Mouse (Mus musculus): ENCODE measurements around the gene Bax. TPM values are rescaled to one million over a fixed set of nuclear protein-coding genes. Genes with fewer than 3 reads are reported as not detected.
A peak's percentile ranks its signal among the peaks of the same experiment; 100 is the strongest.

Gene Bax
- 193 and 206 TPM in 2 replicates for polyA plus RNA-seq (2014; fragmentation: Nextera tagmentation; extraction: Ambion mirVana)

- WGBS = 0% methylated on average over 50 of the region's 58 CpGs
- Histone ChIP-seq H3K4me3 (ENCODE audit: low read depth, low read length) (peak within 1 kb of the TSS; percentile 93), H3K27me3 (ENCODE audit: control insufficient read depth, insufficient read depth, low read length) (no peaks in the 10 kb centered on the region), H3K36me3 (ENCODE audit: control insufficient read depth, insufficient read depth, low read length) (peaks cover 3% of the 10 kb centered on the region; the same call in 1 of the 2 replicates), H3K4me2 (ENCODE audit: low read depth) (peak within 1 kb of the TSS; percentile 93), H3K9me3 (ENCODE audit: control insufficient read depth, low read length) (no peaks in the 10 kb centered on the region), H3K9ac (ENCODE audit: low read length) (peak within 1 kb of the TSS; percentile 84), H3K4me1 (ENCODE audit: control insufficient read depth, insufficient read depth, low read length) (peaks cover 9% of the 10 kb centered on the region), H3K27ac (ENCODE audit: low read depth, low read length) (peak within 1 kb of the TSS; percentile 64)
- ATAC-seq (ENCODE audit: insufficient read depth, low FRiP score, low TSS enrichment) = peak; percentile 65
- peak; percentile 96 for DNase-seq (ENCODE audit: low spot score)
Measured at GRCm38 (mm10) chr7:45466283-45467089, at the start of gene Bax. Bax (minus strand) TSS chr7:45466898.

- H3K4me1 ChIP-seq (ENCODE audit: control insufficient read depth, insufficient read depth, low read length) = no peaks in the 10 kb centered on the region
- no peak overlapping the region for H3K9ac ChIP-seq (ENCODE audit: low read length)
- no peak overlapping the region for H3K27ac ChIP-seq (ENCODE audit: low read depth, low read length)
- DNase-seq (ENCODE audit: low spot score) (no peak), ATAC-seq (ENCODE audit: insufficient read depth, low FRiP score, low TSS enrichment) (no peak)
- no peak overlapping the region for H3K4me3 ChIP-seq (ENCODE audit: low read depth, low read length)
- H3K36me3 ChIP-seq (ENCODE audit: control insufficient read depth, insufficient read depth, low read length) = no peaks in the 10 kb centered on the region
- H3K27me3 ChIP-seq (ENCODE audit: control insufficient read depth, insufficient read depth, low read length) = no peaks in the 10 kb centered on the region
- H3K4me2 ChIP-seq (ENCODE audit: low read depth) = 0 out of 2 replicates have a peak overlapping the region, but pooled peaks have one; percentile 7
- 26% methylated on average over 16 of the region's 16 CpGs for WGBS
- no peaks in the 10 kb centered on the region for H3K9me3 ChIP-seq (ENCODE audit: control insufficient read depth, low read length)
Measured at GRCm38 (mm10) chr7:45515436-45515835, 48.7 kb upstream of the Bax start.

- no peak for ATAC-seq (ENCODE audit: insufficient read depth, low FRiP score, low TSS enrichment)
- H3K27me3 ChIP-seq (ENCODE audit: control insufficient read depth, insufficient read depth, low read length) = no peaks in the 10 kb centered on the region
- H3K36me3 ChIP-seq (ENCODE audit: control insufficient read depth, insufficient read depth, low read length) = no peaks in the 10 kb centered on the region
- H3K4me2 ChIP-seq (ENCODE audit: low read depth) = no peak overlapping the region
- H3K4me3 ChIP-seq (ENCODE audit: low read depth, low read length) = no peak overlapping the region
- no peaks in the 10 kb centered on the region for H3K9me3 ChIP-seq (ENCODE audit: control insufficient read depth, low read length)
- H3K4me1 ChIP-seq (ENCODE audit: control insufficient read depth, insufficient read depth, low read length) = peaks cover 3% of the 10 kb centered on the region; the same call in 1 of the 2 replicates
- DNase-seq (ENCODE audit: low spot score) = no peak
- WGBS = 82% methylated on average over 7 of the region's 7 CpGs
- no peak overlapping the region for H3K9ac ChIP-seq (ENCODE audit: low read length)
- H3K27ac ChIP-seq (ENCODE audit: low read depth, low read length) = no peak overlapping the region
Measured at GRCm38 (mm10) chr7:45514411-45514810, 47.7 kb upstream of the Bax start.

GRCm38 (mm10) chr7:45509912-45510787 is 43.5 kb upstream of the Bax start, which contains the start of gene Nucb1:
Nucb1 (minus strand) TSS chr7:45510406.
- H3K27ac ChIP-seq (ENCODE audit: low read depth, low read length) = peak within 1 kb of the TSS; percentile 78
- H3K9me3 ChIP-seq (ENCODE audit: control insufficient read depth, low read length) = no peaks in the 10 kb centered on the region
- WGBS = under 1% methylated on average over 44 of the region's 44 CpGs
- H3K36me3 ChIP-seq (ENCODE audit: control insufficient read depth, insufficient read depth, low read length) = no peaks in the 10 kb centered on the region
- peaks cover 6% of the 10 kb centered on the region; the same call in 1 of the 2 replicates for H3K4me1 ChIP-seq (ENCODE audit: control insufficient read depth, insufficient read depth, low read length)
- peak within 1 kb of the TSS; percentile 52 for H3K4me3 ChIP-seq (ENCODE audit: low read depth, low read length)
- no peaks in the 10 kb centered on the region for H3K27me3 ChIP-seq (ENCODE audit: control insufficient read depth, insufficient read depth, low read length)
- ATAC-seq (ENCODE audit: insufficient read depth, low FRiP score, low TSS enrichment) (peak; percentile 81), DNase-seq (ENCODE audit: low spot score) (peak; percentile 94)
- H3K9ac ChIP-seq (ENCODE audit: low read length) = peak within 1 kb of the TSS; percentile 53
- peak within 1 kb of the TSS; percentile 55 for H3K4me2 ChIP-seq (ENCODE audit: low read depth)

GRCm38 (mm10) chr7:45509181-45509882 is 42.6 kb upstream of the Bax start:
- Histone ChIP-seq H3K9ac (ENCODE audit: low read length) (peak overlapping the region; percentile 53), H3K9me3 (ENCODE audit: control insufficient read depth, low read length) (no peaks in the 10 kb centered on the region), H3K4me1 (ENCODE audit: control insufficient read depth, insufficient read depth, low read length) (peaks cover 6% of the 10 kb centered on the region; the same call in 1 of the 2 replicates), H3K27me3 (ENCODE audit: control insufficient read depth, insufficient read depth, low read length) (no peaks in the 10 kb centered on the region), H3K27ac (ENCODE audit: low read depth, low read length) (no peak overlapping the region), H3K4me3 (ENCODE audit: low read depth, low read length) (peak overlapping the region; percentile 52), H3K36me3 (ENCODE audit: control insufficient read depth, insufficient read depth, low read length) (no peaks in the 10 kb centered on the region), H3K4me2 (ENCODE audit: low read depth) (peak overlapping the region; percentile 55)
- WGBS = 37% methylated on average over 19 of the region's 19 CpGs
- DNase-seq (ENCODE audit: low spot score) (no peak), ATAC-seq (ENCODE audit: insufficient read depth, low FRiP score, low TSS enrichment) (no peak)

GRCm38 (mm10) chr7:45508561-45508960 is 41.9 kb upstream of the Bax start:
- Histone ChIP-seq H3K9ac (ENCODE audit: low read length) (no peak overlapping the region), H3K4me3 (ENCODE audit: low read depth, low read length) (no peak overlapping the region), H3K4me2 (ENCODE audit: low read depth) (no peak overlapping the region), H3K27me3 (ENCODE audit: control insufficient read depth, insufficient read depth, low read length) (no peaks in the 10 kb centered on the region), H3K9me3 (ENCODE audit: control insufficient read depth, low read length) (no peaks in the 10 kb centered on the region), H3K36me3 (ENCODE audit: control insufficient read depth, insufficient read depth, low read length) (no peaks in the 10 kb centered on the region), H3K27ac (ENCODE audit: low read depth, low read length) (no peak overlapping the region), H3K4me1 (ENCODE audit: control insufficient read depth, insufficient read depth, low read length) (peaks cover 6% of the 10 kb centered on the region; the same call in 1 of the 2 replicates)
- no peak for ATAC-seq (ENCODE audit: insufficient read depth, low FRiP score, low TSS enrichment)
- DNase-seq (ENCODE audit: low spot score) = no peak
- WGBS = 94% methylated on average over 6 of the region's 6 CpGs

GRCm38 (mm10) chr7:45507583-45507982 is 40.9 kb upstream of the Bax start:
- no peak overlapping the region for H3K27ac ChIP-seq (ENCODE audit: low read depth, low read length)
- no peak overlapping the region for H3K4me3 ChIP-seq (ENCODE audit: low read depth, low read length)
- WGBS = 93% methylated on average over 6 of the region's 6 CpGs
- DNase-seq (ENCODE audit: low spot score) (no peak), ATAC-seq (ENCODE audit: insufficient read depth, low FRiP score, low TSS enrichment) (no peak)
- H3K4me2 ChIP-seq (ENCODE audit: low read depth) = no peak overlapping the region
- no peaks in the 10 kb centered on the region for H3K9me3 ChIP-seq (ENCODE audit: control insufficient read depth, low read length)
- H3K9ac ChIP-seq (ENCODE audit: low read length) = no peak overlapping the region
- no peaks in the 10 kb centered on the region for H3K27me3 ChIP-seq (ENCODE audit: control insufficient read depth, insufficient read depth, low read length)
- peaks cover 6% of the 10 kb centered on the region; the same call in 1 of the 2 replicates for H3K4me1 ChIP-seq (ENCODE audit: control insufficient read depth, insufficient read depth, low read length)
- H3K36me3 ChIP-seq (ENCODE audit: control insufficient read depth, insufficient read depth, low read length) = no peaks in the 10 kb centered on the region

- Histone ChIP-seq H3K9me3 (ENCODE audit: control insufficient read depth, low read length) (no peaks in the 10 kb centered on the region), H3K9ac (ENCODE audit: low read length) (no peak overlapping the region), H3K27ac (ENCODE audit: low read depth, low read length) (no peak overlapping the region), H3K4me3 (ENCODE audit: low read depth, low read length) (no peak overlapping the region), H3K4me2 (ENCODE audit: low read depth) (no peak overlapping the region), H3K4me1 (ENCODE audit: control insufficient read depth, insufficient read depth, low read length) (no peaks in the 10 kb centered on the region), H3K27me3 (ENCODE audit: control insufficient read depth, insufficient read depth, low read length) (no peaks in the 10 kb centered on the region), H3K36me3 (ENCODE audit: control insufficient read depth, insufficient read depth, low read length) (peaks cover 6% of the 10 kb centered on the region; the same call in 1 of the 2 replicates)
- DNase-seq (ENCODE audit: low spot score) (no peak), ATAC-seq (ENCODE audit: insufficient read depth, low FRiP score, low TSS enrichment) (no peak)
- WGBS = 92% methylated on average over 6 of the region's 6 CpGs
Measured at GRCm38 (mm10) chr7:45498427-45498826, 31.7 kb upstream of the Bax start.

Measured in neural tube, embryonic 11.5 days (tissue).